Mouse (Mus musculus) lung, postnatal 0 days (tissue): ENCODE measurements at regions not wholly inside any gene's neighbourhood (a gene's known extent, or its start where the extent isn't known, plus 50 kb on each side); places are given as distances from the start of the nearest gene placed in this dataset.

ENCODE experiments used
- CTCF ChIP-seq: IDR thresholded peaks from 2 replicates; pipeline ENCODE4 v1.5.1; 2016; ENCODE audit warnings: antibody characterized with exemption, mild to moderate bottlenecking
- EP300 ChIP-seq: IDR thresholded peaks from 2 replicates; pipeline ENCODE4 v1.6.1; 2016; ENCODE audit warnings: antibody characterized with exemption, mild to moderate bottlenecking, control low read depth

DNA sequence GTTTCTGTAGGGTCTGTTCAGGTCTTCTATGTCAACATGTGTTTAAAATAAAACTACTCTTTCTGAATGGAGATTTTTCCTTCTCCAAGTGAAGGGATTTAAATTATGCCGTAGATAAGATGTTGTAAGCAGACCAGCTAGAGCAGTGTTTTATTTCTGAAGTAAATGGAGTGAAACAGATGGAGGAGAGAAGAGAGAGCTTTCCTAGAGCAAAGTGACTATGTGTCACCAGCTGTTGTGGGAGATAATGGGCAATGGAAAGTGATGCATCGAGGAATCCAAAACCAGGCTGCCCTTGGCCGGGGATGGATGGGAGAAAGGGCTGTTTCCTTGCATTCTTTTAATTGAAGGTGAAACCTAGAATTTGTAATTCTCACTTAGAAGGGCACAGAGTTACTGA is 603.8 kb downstream of the Grxcr1 start:
- TF ChIP-seq EP300 (no peak), CTCF (no peak)
